Mouse (Mus musculus): ENCODE data around the gene Slc43a1.

The Slc43a1 gene

GRCm38 (mm10) chr2:84831666-84832391, 6.8 kb upstream of the Slc43a1 start:
- DNase-seq = peak; percentile 70

DNA sequence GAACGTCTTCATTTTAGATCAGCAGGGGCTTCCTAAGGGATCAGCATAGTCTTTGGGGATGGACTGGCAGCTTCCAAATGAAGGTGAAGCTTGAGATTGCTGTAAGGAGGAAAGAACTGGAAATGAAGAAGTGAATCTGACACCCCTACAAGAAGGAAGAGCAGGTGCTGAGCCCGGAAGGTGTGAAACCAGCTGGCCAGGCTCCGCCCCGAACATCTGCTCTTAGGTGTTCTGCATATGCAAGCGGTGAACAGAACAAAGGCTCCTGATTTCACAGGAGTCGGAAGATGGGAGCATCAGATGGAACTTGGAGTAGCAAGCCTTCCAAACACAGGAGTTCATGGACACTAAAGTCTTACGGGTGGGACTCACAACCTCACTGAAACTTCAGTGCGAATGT, 1.5 kb upstream of the Slc43a1 start:
- no peak for DNase-seq

- no peak for DNase-seq
Observed at GRCm38 (mm10) chr2:84837817-84838592, 645 bp upstream of the Slc43a1 start.

GRCm38 (mm10) chr2:84838993-84839980, 637 bp downstream of the Slc43a1 start:
- no peak for DNase-seq

- DNase-seq = no peak
Observed at GRCm38 (mm10) chr2:84840016-84840747, 1.5 kb downstream of the Slc43a1 start.

DNA sequence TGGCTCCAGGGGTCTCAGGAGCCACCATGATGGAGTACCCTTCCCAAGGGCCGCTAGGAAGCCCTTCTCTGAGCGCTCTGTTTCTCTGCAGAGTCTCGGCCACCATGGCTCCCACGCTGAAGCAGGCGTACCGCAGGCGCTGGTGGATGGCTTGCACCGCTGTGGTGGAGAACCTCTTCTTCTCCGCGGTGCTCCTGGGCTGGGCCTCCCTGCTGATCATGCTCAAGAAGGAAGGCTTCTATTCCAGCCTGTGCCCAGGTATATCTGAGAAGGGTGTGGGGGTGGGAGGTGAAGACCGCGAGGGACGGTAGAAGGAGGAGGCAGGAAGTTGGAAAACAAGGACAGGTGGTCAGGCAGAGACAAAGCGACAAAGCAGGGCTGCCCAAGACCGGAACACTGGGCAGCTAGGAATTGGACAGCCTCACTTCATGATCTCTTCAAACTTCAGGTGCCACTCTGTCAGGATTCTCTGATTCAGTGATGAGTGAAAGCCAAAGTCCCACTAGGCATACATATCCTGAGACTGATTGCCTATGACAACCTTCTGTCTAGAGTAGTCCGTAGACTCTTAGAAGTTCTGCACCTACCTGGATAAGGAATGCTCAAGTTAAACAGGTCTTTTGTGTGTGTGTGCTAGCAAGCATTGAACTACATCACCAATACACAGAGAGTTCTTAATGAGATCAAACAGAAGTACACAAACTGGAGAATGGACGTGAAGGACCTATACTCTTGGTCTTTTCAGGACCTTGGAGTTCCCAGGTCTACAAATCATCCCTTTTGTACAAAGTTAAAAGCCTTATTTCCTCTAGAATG, 2.3 kb downstream of the Slc43a1 start:
- DNase-seq = no peak

GRCm38 (mm10) chr2:84841905-84842304, 3.3 kb downstream of the Slc43a1 start:
- no peak for DNase-seq

DNA sequence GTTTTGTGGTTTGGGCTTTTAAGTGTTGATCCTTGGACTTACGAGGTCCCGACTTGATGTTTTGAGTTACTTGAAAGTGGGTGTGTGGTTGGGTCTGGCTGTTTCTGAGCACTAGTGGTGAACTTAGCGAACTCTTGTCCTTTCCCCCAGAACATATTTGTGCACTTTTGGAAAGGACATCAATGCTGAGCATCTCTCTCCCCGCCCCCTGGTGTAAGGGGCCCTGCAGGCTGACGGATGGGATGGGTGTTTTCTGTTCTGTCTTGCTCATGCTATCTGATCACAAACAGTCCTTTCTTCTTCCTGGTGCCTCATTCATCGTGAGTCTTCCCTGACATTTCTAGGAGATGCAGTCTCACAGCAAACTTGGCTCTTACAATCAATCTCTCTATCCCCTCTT, 5.0 kb downstream of the Slc43a1 start:
- no peak for DNase-seq

DNA sequence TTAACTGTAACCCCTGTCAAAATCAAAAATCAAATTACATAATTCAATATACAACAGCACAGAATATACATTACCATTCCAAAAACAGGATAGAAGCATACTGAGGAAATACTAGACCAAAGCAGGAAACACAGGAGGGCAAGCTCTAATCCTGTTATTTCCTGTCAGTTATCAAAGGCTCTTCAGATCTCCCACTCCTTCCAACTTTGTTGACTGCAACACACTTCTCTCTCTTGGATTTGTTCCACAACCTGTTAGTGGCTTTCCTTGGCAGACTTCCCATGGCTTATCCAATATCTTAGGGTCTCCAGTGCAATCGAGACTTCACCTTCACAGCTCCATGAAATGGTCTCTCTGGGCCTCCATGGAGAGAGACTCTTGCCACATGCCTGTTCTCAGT, 6.6 kb downstream of the Slc43a1 start:
- no peak for DNase-seq

- no peak for DNase-seq
Observed at GRCm38 (mm10) chr2:84850407-84851129, 11.9 kb downstream of the Slc43a1 start.

- no peak for DNase-seq
Observed at GRCm38 (mm10) chr2:84851130-84852040, 12.7 kb downstream of the Slc43a1 start.

GRCm38 (mm10) chr2:84855732-84856131, 17.1 kb downstream of the Slc43a1 start:
- DNase-seq = no peak

GRCm38 (mm10) chr2:84858551-84858950, 19.9 kb downstream of the Slc43a1 start:
- DNase-seq = no peak

- DNase-seq = no peak
Observed at GRCm38 (mm10) chr2:84859991-84860780, 21.5 kb downstream of the Slc43a1 start.

DNA sequence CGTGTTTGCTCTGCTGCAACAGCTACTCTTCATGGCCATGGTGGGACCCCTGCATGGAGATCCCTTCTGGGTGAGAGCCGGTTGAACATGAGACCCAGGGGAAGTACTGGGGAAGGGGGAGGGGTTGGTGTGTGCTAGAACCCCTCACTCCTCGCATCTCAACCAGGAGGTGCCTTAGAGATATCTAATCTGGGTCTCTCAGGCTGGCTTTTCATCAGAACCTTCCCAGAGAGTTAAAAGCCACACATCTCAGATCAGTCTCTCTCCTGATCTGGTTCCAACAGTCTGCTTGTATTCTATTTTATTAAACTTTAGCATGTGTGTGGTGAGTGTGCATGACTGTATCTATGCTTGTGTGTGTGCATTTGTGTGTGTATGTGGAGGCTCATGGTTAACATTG, 22.8 kb downstream of the Slc43a1 start:
- no peak for DNase-seq

- no peak for DNase-seq
Observed at GRCm38 (mm10) chr2:84862231-84862630, 23.6 kb downstream of the Slc43a1 start.

GRCm38 (mm10) chr2:84865616-84866571, 27.2 kb downstream of the Slc43a1 start:
- DNase-seq = no peak

DNA sequence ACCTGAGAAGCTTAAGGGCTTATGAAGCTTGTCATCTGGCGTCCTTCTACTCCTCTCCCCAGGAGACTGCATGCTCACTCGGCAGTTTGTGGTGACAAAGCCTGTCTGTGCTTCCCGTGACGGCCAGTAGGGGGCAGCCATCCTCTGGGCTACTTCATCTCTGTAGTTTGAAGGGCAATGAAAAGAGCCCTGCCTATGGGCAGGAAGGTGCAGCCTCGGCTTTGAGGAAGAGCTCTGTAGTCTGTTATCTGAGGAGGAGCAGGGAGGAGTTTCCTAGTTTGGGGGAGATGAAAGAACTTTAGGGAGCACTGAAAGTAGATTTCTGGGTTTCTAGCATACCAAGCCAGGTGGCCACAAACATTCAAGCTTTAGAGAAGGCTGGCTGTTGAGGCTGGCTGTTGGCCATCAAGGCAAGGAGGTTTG, 29.9 kb downstream of the Slc43a1 start:
- no peak for DNase-seq

Data from cerebellum, adult 11 months (tissue).